Mouse (Mus musculus) embryo, embryonic 9.5 days (tissue): Measurements from ENCODE around the gene Selenon.

Experiments
- DNase-seq: peaks from one replicate; pipeline ENCODE4 v3.0.0-alpha.2; 2017; ENCODE audit errors: extremely low spot score

The Selenon gene

GRCm38 (mm10) chr4:134546814-134547705 lies 4.9 kb downstream of the Selenon start:
- no peak for DNase-seq

DNA sequence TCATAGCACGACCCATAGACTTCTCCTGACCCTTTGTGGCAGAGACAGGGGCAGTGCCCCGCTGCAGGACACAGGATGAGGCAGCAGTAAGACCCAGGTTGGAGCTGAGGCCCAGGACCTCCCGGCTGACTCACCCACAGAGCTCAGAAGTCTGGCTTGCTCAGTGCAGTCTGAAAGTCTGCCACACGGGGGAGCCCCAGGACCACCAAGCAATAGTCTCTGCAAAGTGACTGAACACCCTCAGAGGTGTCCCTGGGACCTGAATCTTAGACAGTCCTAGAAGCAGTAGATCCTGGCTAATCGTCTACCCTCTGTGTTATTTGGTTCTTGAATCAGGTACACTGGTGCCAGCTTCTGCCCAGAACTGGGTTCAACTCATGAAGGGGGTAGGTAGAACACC lies 8.7 kb downstream of the Selenon start:
- peak; percentile 92 for DNase-seq

GRCm38 (mm10) chr4:134542726-134543125 lies 9.2 kb downstream of the Selenon start:
- no peak for DNase-seq

DNA sequence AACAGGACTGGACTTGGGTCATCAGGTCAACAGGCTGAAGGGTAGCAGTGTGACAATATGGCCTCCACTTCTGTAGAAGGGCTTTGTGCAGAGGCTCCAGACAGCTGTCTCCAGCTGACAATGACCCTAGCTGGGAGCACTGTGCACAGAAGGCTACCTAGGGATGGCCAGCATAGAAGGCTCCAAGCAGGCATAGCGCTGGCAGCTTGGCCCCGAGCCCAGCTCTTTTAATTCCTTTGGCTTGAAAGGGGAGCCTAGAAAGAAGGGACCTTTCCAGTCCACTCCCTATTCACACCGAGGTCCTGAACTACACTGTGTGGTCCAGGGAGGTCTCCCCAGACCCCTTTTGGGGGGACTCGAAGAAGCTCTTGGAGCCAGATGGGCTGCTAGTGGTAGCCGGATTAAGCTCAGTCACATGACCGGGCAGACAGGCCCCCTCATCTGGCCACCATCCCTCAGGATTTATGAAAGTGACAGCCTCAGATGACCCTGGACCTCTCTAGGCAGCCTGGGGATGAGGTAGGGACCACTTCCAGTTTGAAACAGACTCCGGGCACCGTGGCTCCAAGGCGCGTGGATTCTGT lies 12.9 kb downstream of the Selenon start:
- no peak for DNase-seq

DNA sequence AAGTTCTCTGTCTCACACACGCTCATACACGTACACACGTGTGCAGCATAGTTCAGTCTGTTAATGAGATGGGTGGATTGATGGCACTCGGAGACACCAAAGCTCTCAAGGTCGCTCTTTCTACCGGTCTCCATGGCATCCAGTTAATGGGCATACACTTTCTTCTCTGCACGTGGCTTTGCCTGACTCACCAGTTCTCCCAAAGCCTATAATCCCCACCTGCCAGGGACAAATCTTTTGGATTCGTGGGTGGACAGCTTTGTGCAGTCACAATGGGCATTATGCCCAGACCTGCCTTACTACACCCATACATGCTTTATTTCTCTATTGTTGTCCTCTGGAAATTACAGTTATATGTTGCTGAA lies 16.2 kb downstream of the Selenon start:
- peak; percentile 19 for DNase-seq

GRCm38 (mm10) chr4:134534932-134535786 lies 16.8 kb downstream of the Selenon start, which contains the start of gene Mtfr1l:
TSS of gene Mtfr1l (minus strand) at chr4:134535387.
- peak; percentile 98 for DNase-seq

GRCm38 (mm10) chr4:134534124-134534886 lies 17.7 kb downstream of the Selenon start:
- DNase-seq: peak; percentile 68

DNA sequence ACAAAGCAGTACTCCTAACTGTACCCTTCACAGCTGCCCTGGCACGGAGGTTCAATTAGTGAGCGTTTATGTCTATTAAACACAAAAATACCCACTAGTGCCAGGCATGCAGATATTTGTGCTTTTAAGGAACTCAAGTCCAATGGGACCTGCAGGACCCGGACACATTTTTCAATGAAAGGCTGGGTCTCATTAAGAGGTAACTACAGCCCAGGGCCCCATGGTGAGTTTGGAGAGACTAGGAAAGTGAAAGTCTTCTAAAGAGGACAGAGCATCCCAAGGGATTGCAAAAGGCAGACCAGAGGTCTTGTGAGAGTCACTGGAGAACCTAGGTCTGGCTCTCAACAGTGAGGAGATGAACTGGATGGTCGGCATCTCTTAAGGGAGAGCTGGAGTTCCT lies 18.5 kb downstream of the Selenon start:
- no peak for DNase-seq

GRCm38 (mm10) chr4:134532928-134533327 lies 19.0 kb downstream of the Selenon start:
- no peak for DNase-seq

DNA sequence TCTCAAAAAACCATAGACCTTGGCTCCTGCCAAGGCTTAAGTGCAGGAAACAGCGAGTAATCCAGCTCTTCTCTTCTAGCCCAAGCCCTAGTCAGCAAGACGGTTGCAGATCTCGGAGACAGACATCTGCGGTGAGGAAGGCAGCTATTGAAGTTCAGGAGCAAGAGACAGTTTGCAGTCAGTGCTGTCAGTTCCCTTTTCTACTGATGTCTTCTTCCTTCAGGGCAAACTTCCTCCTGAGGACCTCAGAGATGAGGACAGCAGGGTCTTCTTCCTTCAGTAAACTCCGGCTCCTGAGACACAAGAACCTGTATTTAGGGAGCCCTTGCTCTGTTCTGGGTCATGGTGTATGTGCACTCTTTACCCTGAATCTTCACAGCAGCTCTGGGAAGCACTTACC lies 25.7 kb downstream of the Selenon start:
- DNase-seq: no peak

- no peak for DNase-seq
Observed at GRCm38 (mm10) chr4:134525806-134526205, 26.2 kb downstream of the Selenon start.

- no peak for DNase-seq
Observed at GRCm38 (mm10) chr4:134523447-134523846, 28.5 kb downstream of the Selenon start.

- DNase-seq: no peak
Observed at GRCm38 (mm10) chr4:134519281-134519680, 32.7 kb downstream of the Selenon start.

- DNase-seq: no peak
Observed at GRCm38 (mm10) chr4:134518541-134518940, 33.4 kb downstream of the Selenon start.

DNA sequence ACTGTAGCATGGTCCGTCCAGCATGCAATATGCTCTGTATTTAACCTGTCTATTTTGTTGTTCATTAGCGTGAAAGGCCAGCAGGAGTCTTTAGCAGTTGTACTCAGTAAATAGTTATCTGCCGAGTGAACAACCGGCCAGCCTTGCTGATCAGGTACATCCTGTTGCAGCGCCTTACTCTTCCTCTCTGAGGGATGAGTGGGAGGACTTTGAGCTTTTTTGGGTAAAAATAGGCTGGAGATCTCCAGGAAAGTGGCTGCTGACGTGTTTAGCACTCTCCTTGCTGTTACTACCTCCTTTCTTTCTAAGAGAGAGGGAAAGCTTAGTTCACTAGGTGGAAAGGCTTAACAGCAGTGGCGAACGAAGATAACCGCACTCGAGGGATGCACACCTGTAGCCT lies 34.2 kb downstream of the Selenon start:
- DNase-seq: no peak

- DNase-seq: no peak
Observed at GRCm38 (mm10) chr4:134516981-134517380, 35.0 kb downstream of the Selenon start.

GRCm38 (mm10) chr4:134515614-134516013 lies 36.4 kb downstream of the Selenon start:
- DNase-seq: no peak

DNA sequence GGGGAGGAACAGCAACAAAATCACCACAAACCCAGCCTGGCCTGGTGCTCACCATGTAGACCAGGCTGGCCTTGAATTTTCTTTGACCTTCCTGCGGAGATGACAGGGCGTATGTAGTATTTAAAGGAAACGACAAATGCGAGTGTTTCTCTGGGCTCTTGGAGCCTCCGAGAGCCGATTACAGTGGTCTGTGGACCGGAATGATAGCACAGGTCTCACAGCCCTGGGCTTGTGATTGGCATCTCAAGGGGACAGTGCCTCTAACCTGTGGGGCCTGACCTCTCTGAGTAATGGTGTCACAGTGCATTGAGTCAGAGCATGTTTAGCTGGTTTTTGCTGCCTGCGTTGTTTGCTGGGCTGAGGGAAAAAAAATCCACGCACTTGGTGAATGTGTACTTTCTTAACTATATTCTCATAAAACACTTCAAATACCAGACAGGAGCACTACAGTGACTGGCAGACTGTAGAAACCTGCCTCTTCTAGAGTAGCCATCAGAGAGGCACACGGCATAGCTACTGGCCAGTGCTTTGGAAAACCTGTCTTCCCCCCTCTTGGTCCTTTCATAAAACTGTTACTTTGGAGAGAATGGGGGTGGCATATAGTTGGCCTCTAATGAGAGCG lies 37.5 kb downstream of the Selenon start:
- DNase-seq: no peak

- peak; percentile 65 for DNase-seq
Observed at GRCm38 (mm10) chr4:134512798-134513197, 39.2 kb downstream of the Selenon start.

DNA sequence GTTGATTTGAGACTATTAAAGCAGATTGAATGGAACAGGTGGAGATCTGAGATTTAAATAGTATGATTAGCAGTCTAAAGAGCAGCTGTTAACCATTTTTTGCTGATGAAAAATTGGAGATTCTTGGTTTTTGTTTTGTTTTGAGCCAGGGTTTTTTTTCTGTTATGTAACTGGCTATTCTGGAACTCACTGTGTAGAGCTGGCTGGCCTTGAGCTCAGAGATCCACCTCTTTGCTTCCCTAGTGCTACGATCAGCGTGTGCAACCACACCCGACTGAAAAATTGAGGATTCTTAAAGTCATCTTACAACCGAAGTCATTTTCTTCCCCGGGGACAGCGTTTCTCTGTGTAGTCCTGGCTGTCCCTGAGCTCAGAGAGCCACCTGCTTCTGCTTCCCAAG lies 40.2 kb downstream of the Selenon start:
- no peak for DNase-seq

GRCm38 (mm10) chr4:134510845-134511411 lies 41.0 kb downstream of the Selenon start, which contains the start of gene Aunip:
TSS of gene Aunip (plus strand) at chr4:134510999.
- DNase-seq: peak; percentile 93
